Mouse (Mus musculus) megakaryocyte, embryonic 14.5 days (primary cell): ENCODE results near the gene Rbms3.

Experiments
- FLI1 ChIP-seq: IDR thresholded peaks from 2 replicates; pipeline ENCODE4 v1.6.1; 2012; ENCODE audit warnings: low read length, inconsistent platforms, mixed read lengths
- GATA1 ChIP-seq: IDR thresholded peaks from 3 replicates; pipeline ENCODE4 v1.6.1; 2012; ENCODE audit warnings: mixed read lengths, low read length, inconsistent platforms, borderline replicate concordance

GRCm38 (mm10) chr9:116813396-116813795 lies 816.3 kb downstream of the Rbms3 start:
- TF ChIP-seq GATA1: no peak
- no peak for TF ChIP-seq FLI1
